Mouse (Mus musculus) ES-Bruce4 (cell line): Measurements from ENCODE around the gene AF366264. TPM values are rescaled to one million over a fixed set of nuclear protein-coding genes. Genes with fewer than 3 reads are reported as not detected.

ENCODE experiments used
- H3K27ac ChIP-seq: 2 replicates; pipeline ENCODE4 v1.5.1; 2012; ENCODE audit warnings: low read length, inconsistent platforms; ENCODE audit not compliant: insufficient read depth
- H3K27me3 ChIP-seq: 2 replicates; pipeline ENCODE4 v1.6.1; 2012; ENCODE audit warnings: mild to moderate bottlenecking, low read length, inconsistent platforms; ENCODE audit not compliant: control insufficient read depth, poor library complexity, insufficient read depth, severe bottlenecking
- H3K36me3 ChIP-seq: 2 replicates; pipeline ENCODE4 v1.6.1; 2012; ENCODE audit warnings: inconsistent platforms, mild to moderate bottlenecking, low read length, moderate library complexity; ENCODE audit not compliant: control insufficient read depth, poor library complexity, insufficient read depth, severe bottlenecking
- H3K4me1 ChIP-seq: one replicate; pipeline ENCODE4 v1.8.1; 2011; ENCODE audit warnings: low read length; ENCODE audit not compliant: control insufficient read depth, insufficient read depth
- H3K4me3 ChIP-seq: 2 replicates; pipeline ENCODE4 v1.5.1; 2011; ENCODE audit warnings: low read depth, mild to moderate bottlenecking, low read length
- H3K9ac ChIP-seq: 2 replicates; pipeline ENCODE4 v1.6.1; 2012; ENCODE audit warnings: low read depth, mild to moderate bottlenecking, inconsistent platforms; ENCODE audit not compliant: poor library complexity, severe bottlenecking
- H3K9me3 ChIP-seq: replicated peaks from 2 replicates; pipeline ENCODE4 v1.6.1; 2012; ENCODE audit warnings: mild to moderate bottlenecking, low read length, inconsistent platforms; ENCODE audit not compliant: control insufficient read depth, poor library complexity, insufficient read depth, severe bottlenecking
- CTCF ChIP-seq: IDR thresholded peaks from one replicate; pipeline ENCODE4 v1.8.1; 2011; ENCODE audit warnings: low read depth, low read length
- EP300 ChIP-seq: IDR thresholded peaks from 2 replicates; pipeline ENCODE4 v1.6.1; 2011; ENCODE audit warnings: low read depth, low read length; ENCODE audit not compliant: insufficient read depth
- POLR2A ChIP-seq: IDR thresholded peaks from one replicate; pipeline ENCODE4 v1.8.1; 2011; ENCODE audit warnings: low read length; ENCODE audit not compliant: insufficient read depth
- polyA plus RNA-seq: library from polyadenylated mRNA; stranded (reverse); fragments of >200 nt; gene quantifications from 2 replicates; pipeline ENCODE4 v1.2.4, GENCODE M21; 2011; ENCODE audit warnings: low read depth; ENCODE audit not compliant: missing spikeins, insufficient read depth, insufficient read length

The AF366264 gene
- polyA plus RNA-seq, 1 experiment = 0.28 TPM

DNA sequence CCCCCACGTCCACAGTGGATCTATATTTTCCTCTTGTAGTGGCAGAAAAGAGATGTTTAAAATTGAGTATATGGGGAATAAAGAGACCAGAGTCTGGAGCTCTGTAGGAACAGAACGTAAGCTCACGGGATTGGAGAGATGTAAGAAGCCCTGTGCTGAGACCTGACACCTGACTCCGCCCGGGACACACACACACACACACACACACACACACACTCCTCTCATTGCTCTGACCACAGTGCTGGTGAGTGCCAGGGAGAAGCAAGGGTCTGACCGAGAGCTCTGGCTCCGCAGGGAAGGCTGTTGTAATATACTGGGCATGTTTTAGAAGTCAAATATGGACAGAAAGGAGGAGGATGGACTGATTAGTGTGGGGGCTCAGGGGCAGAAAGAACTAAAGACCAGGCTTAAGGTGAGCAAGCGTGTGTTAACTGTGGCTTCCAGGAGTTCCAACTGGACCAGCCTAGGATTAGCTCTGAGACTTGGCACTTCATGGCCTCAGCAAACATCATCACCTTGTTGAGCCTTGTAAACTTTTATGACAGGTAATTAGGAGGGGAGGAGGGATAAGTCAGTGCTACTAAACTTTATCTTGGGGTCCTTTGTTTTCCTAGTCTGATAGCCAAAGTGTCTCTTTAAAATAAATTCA, 45.0 kb downstream of the AF366264 start:
- TF ChIP-seq POLR2A (no peak), CTCF (no peak), EP300 (no peak)
- Histone ChIP-seq H3K27ac (no peak overlapping the region), H3K9ac (no peak overlapping the region), H3K27me3 (no peaks in the 10 kb centered on the region), H3K4me1 (no peaks in the 10 kb centered on the region), H3K9me3 (no peaks in the 10 kb centered on the region), H3K4me3 (no peak overlapping the region), H3K36me3 (peaks cover 28% of the 10 kb centered on the region)

DNA sequence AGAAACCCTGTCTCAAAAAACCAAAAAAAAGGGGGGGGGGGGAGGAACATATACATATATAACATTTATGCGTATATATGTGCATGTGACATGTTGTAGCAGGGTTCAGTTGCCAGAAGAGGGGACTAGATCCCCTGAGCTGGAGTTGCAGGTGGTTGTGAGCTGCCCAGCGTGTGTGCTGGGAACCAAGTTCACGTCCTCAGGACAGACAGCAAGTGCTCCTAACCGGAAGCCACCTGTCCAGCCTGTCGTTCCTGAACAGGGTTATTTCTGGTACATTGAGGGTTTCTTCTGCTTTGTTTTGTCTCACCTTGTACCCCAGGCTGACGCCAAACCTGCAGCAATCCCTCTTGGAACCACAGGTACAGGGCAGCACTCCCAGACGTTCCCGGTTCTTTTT, 48.6 kb downstream of the AF366264 start:
- peaks cover 12% of the 10 kb centered on the region for H3K36me3 ChIP-seq
- H3K9me3 ChIP-seq = no peaks in the 10 kb centered on the region
- no peak overlapping the region for H3K9ac ChIP-seq
- H3K27me3 ChIP-seq = no peaks in the 10 kb centered on the region
- H3K4me3 ChIP-seq = no peak overlapping the region
- H3K4me1 ChIP-seq = no peaks in the 10 kb centered on the region
- no peak for TF ChIP-seq POLR2A
- no peak for TF ChIP-seq CTCF
- no peak for TF ChIP-seq EP300
- no peak overlapping the region for H3K27ac ChIP-seq

DNA sequence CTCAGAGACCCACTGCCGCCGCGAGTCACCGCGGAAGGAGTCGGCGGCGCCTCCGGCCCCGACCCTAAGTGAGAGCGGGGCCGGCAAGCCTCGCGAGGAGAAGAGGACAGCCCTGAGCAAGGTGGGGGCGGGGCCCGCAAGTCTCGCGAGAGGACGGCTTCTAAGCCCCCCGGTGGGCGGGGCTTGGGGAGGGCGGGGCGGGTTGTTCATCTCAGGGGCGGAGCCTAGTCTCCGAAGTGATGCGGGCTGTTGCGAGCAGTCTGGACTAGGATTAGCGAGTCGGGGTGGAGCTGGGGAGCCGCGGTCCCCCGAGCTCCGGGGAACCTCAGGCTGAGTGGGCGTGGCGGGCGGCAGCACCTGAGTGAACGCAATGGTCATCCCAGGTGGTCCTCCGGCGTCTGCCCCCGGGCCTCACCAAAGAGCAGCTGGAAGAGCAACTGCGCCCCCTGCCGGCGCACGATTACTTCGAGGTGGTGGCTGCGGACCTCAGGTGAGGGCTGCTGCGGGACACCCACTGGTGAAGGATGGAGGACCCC, 52.4 kb downstream of the AF366264 start:
- Histone ChIP-seq H3K4me3 (peak overlapping the region; percentile 73), H3K9ac (peak overlapping the region; percentile 90), H3K4me1 (no peaks in the 10 kb centered on the region), H3K27ac (no peak overlapping the region), H3K9me3 (no peaks in the 10 kb centered on the region), H3K36me3 (peaks cover 14% of the 10 kb centered on the region), H3K27me3 (no peaks in the 10 kb centered on the region)
- peak; percentile 79 for TF ChIP-seq CTCF
- no peak for TF ChIP-seq EP300

DNA sequence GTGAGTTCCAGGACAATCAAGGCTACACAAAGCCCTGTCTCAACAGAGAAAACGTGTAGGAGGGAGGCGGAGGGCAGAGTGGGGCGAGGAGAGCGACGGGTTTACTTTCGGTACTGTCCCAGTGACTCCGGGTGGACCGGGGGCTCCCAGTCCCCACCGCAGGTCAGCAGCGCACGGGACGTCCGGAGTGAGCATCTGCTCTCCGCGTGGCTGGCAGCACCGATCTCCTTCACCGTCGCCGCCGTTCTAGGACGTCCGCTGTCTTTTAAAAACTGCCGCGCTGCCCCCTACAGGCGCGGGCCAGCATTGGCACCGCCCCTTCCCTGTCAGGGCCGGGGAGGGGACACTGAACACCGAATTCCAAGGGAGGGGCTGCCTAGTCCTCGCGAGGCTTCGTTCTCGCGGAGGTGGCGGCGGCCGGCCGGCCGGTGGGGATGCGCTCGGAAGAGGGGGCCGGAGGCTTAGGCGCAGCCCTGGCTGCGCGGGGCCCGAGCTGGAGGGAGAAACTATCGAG, 52.9 kb downstream of the AF366264 start, which contains the start of gene Upf3a:
Upf3a (plus strand) TSS at position 366 of the 514 bp plus-strand sequence.
- H3K27ac ChIP-seq = peak within 1 kb of the TSS; percentile 54
- H3K27me3 ChIP-seq = no peaks in the 10 kb centered on the region
- no peaks in the 10 kb centered on the region for H3K4me1 ChIP-seq
- H3K36me3 ChIP-seq = peaks cover 18% of the 10 kb centered on the region
- TF ChIP-seq CTCF (peak; percentile 68), POLR2A (peak; percentile 94), EP300 (no peak)
- H3K9ac ChIP-seq = peak within 1 kb of the TSS; percentile 90
- H3K4me3 ChIP-seq = peak within 1 kb of the TSS; percentile 73
- H3K9me3 ChIP-seq = no peaks in the 10 kb centered on the region

Other genes with a start within 250 kb of the AF366264 start
- gene Rasa3, start 160.8 kb downstream of the AF366264 start, polyA plus RNA-seq = 7.4 and 14.5 TPM in 2 replicates
- not detected in 2 replicates for gene Cfap97d2, start 132.5 kb downstream of the AF366264 start, polyA plus RNA-seq
- 80.5 and 84.7 TPM in 2 replicates for gene Cdc16, start 80.7 kb downstream of the AF366264 start, polyA plus RNA-seq
- 23.1 and 24.4 TPM in 2 replicates for gene Upf3a, start 52.8 kb downstream of the AF366264 start, polyA plus RNA-seq
- 34.5 and 35.6 TPM in 2 replicates for gene Champ1, start 31.3 kb upstream of the AF366264 start, polyA plus RNA-seq
- gene Coprs, start 51.9 kb upstream of the AF366264 start, polyA plus RNA-seq = 34.9 and 39.3 TPM in 2 replicates